Mouse (Mus musculus): ENCODE data around the gene Palb2. TPM values are rescaled to one million over a fixed set of nuclear protein-coding genes. Genes with fewer than 3 reads are reported as not detected.
"Not testable (repeated sequence)": the region's sequence is repeated elsewhere in the genome, so short reads cannot be mapped to it uniquely, and the experiment has no call there.

Palb2 gene
- polyA plus RNA-seq, 1 experiment from 2014 or later, result 27.0 TPM

DNA sequence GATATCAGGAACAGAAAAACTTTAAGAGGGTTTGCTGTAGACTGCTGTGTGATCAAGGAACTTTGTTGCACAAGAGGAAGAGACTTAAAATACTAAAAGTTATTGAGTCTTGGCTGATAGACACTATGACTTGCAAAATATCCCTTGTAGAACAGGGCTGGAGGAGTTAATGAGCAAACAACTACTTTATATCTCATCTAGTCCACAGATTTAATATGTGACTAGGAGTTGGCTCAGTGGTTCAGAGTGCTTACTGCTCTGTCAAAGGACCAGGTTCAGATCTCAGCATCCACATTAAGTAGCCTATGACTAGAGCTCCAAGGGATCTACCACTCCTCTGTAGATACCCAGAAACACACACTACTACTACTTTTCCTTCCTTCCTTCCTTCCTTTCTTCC lies 4.3 kb upstream of the Palb2 start:
- Histone ChIP-seq H3K36me3 (replicated peaks) (peaks cover 77% of the 10 kb centered on the region), H3K4me3 (no peak overlapping the region), H3K27me3 (replicated peaks; ENCODE audit: low read depth, poor library complexity, severe bottlenecking) (no peaks in the 10 kb centered on the region), H3K27ac (replicated peaks) (no peak overlapping the region), H3K9me3 (no peaks in the 10 kb centered on the region), H3K4me1 (peaks cover 7% of the 10 kb centered on the region)
- DNase-seq (ENCODE audit: low spot score), result no peak

DNA sequence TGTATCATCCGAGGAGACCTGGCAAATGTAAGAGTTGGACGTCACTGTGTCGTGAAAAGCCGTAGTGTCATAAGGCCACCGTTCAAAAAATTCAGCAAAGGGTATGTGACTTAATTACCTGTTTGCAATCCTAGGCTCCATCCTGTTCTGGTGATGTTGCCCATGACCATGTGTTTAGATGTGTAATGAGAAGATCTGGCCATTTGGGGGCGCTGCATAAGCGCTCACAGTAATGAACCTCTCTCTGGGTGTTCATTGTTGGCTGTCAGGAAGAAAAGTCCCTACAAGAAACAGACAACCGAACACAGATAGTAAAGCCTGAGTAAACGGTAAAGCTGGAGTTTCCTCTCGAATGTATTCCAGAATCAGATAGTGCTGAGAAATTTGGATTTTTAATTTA lies 2.3 kb upstream of the Palb2 start:
- Histone ChIP-seq H3K9me3 (no peaks in the 10 kb centered on the region), H3K27ac (replicated peaks) (no peak overlapping the region), H3K27me3 (replicated peaks; ENCODE audit: low read depth, poor library complexity, severe bottlenecking) (no peaks in the 10 kb centered on the region), H3K4me3 (no peak overlapping the region), H3K36me3 (replicated peaks) (peaks cover 57% of the 10 kb centered on the region), H3K4me1 (peaks cover 18% of the 10 kb centered on the region)
- WGBS, result 75% methylated on average over 10 of the region's 10 CpGs
- peak; percentile 20 for DNase-seq (ENCODE audit: low spot score)

DNA sequence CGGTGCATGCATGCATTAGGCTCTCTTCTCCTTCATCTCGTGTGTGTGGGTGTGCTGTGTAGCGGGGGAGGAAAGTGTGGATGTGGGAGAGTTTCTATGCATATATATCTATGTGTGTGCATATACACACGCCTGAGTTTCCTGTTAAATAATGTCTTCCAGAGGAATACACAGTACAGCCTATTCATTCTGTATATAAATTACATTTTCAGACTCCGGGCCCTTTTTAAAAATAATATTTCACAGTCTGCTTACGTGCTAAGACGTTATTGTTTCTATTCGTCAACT lies 497 bp upstream of the Palb2 start:
- Histone ChIP-seq H3K4me1 (peaks cover 18% of the 10 kb centered on the region), H3K36me3 (replicated peaks) (peaks cover 54% of the 10 kb centered on the region), H3K27me3 (replicated peaks; ENCODE audit: low read depth, poor library complexity, severe bottlenecking) (no peaks in the 10 kb centered on the region), H3K27ac (replicated peaks) (peak overlapping the region; percentile 93), H3K4me3 (peak overlapping the region; percentile 95), H3K9me3 (no peaks in the 10 kb centered on the region)
- 19% methylated on average over 8 of the region's 8 CpGs for WGBS
- DNase-seq (ENCODE audit: low spot score), result no peak

DNA sequence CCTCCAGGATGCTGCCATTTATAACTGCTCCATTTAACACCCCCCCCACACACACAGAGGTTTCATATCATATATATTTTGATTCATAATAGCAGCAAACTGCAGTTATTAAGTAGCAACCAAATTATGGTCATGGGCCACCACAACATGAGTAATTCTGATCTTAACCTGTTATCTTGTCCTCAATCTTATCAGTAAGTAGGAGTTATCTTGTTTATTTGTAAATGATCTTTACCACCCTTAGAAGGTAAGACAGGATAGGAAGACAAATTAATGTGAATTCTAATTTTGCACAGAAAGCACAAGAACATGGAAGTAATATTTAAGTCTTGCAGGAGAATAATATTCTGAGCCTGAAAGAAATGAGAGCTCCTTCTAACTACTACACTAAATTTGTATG lies 951 bp downstream of the Palb2 start:
- H3K4me3 ChIP-seq, result peak overlapping the region; percentile 95
- H3K4me1 ChIP-seq, result peaks cover 18% of the 10 kb centered on the region
- H3K27ac ChIP-seq (replicated peaks), result no peak overlapping the region
- no peaks in the 10 kb centered on the region for H3K27me3 ChIP-seq (replicated peaks; ENCODE audit: low read depth, poor library complexity, severe bottlenecking)
- no peaks in the 10 kb centered on the region for H3K9me3 ChIP-seq
- DNase-seq (ENCODE audit: low spot score), result no peak
- peaks cover 54% of the 10 kb centered on the region for H3K36me3 ChIP-seq (replicated peaks)

DNA sequence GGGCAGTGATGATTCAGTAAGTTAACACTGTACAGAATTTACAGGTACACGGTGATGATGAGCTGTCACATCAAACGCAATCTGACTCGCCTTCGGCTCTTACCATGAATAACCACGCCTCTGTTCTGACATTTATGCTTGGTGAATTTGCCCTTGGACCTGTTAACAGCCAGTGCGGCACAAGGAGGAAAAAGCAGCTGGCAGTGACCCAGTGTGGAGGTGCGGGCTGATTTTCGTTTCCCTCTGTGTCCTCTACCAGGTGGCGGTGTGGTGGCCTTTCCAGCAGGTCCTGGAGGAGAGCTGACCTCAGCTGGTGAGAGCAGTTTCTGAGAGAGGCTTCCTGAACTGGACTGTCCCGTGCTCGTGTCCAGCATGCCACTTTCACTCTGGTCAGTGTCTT lies 5.8 kb downstream of the Palb2 start:
- H3K27me3 ChIP-seq (replicated peaks; ENCODE audit: low read depth, poor library complexity, severe bottlenecking), result no peaks in the 10 kb centered on the region
- H3K9me3 ChIP-seq, result no peaks in the 10 kb centered on the region
- WGBS, result 94% methylated on average over 11 of the region's 11 CpGs
- no peak overlapping the region for H3K27ac ChIP-seq (replicated peaks)
- no peak for DNase-seq (ENCODE audit: low spot score)
- H3K4me3 ChIP-seq, result no peak overlapping the region
- peaks cover 10% of the 10 kb centered on the region for H3K4me1 ChIP-seq
- peaks cover 78% of the 10 kb centered on the region for H3K36me3 ChIP-seq (replicated peaks)

DNA sequence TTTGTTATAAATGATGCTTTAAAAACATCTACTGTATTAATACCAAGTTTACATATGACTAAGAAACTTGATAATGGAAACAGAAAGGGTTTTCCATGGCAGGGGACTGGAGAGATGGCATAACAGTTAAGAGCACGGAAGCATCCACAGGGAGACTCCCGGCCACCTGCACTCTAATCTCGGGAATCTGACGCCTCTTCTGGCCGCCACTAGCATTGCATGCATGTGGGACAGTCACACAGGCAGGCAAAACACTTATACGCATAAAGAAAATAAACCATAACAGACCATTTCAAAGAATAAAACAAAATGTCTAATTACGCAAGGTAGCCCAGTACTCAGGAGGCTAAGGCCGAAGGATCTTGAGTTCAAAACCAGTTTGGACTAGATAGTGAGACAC lies 7.1 kb downstream of the Palb2 start:
- DNase-seq (ENCODE audit: low spot score), result peak; percentile 12
- Histone ChIP-seq H3K36me3 (replicated peaks) (peaks cover 90% of the 10 kb centered on the region), H3K4me1 (no peaks in the 10 kb centered on the region), H3K27me3 (replicated peaks; ENCODE audit: low read depth, poor library complexity, severe bottlenecking) (no peaks in the 10 kb centered on the region), H3K27ac (replicated peaks) (no peak overlapping the region), H3K4me3 (no peak overlapping the region), H3K9me3 (no peaks in the 10 kb centered on the region)
- 79% methylated on average over 8 of the region's 8 CpGs for WGBS

DNA sequence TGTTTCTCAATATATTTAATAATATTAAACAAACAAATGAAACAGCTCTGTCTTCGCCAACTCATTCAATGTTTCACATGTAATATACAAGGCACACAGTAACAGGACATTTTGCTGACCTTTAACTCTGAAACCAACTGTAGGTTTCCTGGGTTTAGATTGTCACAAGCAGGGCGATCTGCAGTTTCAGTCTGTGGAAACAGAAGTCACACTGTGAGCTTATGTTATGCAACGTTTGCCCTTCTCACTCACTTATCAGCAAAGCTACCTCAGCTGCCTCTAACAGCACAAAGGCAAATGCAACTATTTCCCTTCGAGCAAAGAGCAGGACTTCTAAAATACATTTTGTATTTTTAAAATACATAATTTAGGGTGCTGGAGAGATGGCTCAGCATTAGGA lies 9.3 kb downstream of the Palb2 start:
- no peaks in the 10 kb centered on the region for H3K9me3 ChIP-seq
- peaks cover 94% of the 10 kb centered on the region for H3K36me3 ChIP-seq (replicated peaks)
- no peaks in the 10 kb centered on the region for H3K27me3 ChIP-seq (replicated peaks; ENCODE audit: low read depth, poor library complexity, severe bottlenecking)
- WGBS, result 91% methylated on average over 4 of the region's 4 CpGs
- no peak overlapping the region for H3K4me3 ChIP-seq
- DNase-seq (ENCODE audit: low spot score), result no peak
- H3K4me1 ChIP-seq, result no peaks in the 10 kb centered on the region
- H3K27ac ChIP-seq (replicated peaks), result no peak overlapping the region

DNA sequence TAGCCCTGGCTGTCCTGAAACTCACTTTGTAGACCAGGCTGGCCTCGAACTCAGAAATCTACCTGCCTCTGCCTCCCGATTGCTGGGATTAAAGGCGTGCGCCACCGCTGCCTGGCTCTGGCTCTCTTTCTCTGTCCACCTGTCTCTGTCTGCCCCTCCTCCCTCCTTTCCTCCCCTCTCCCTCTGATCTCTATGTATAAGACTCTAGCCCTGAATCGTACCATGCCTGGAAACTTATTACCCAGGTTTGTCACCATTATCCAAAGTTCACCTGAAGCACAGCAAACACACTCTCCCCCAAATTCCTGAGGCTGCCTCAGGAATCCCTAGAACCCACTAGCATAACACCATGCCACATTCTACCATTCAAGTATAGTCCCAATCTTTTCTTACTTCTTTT lies 24.6 kb downstream of the Palb2 start:
- DNase-seq (ENCODE audit: low spot score), result no peak
- Histone ChIP-seq H3K9me3 (no peaks in the 10 kb centered on the region), H3K27ac (replicated peaks) (no peak overlapping the region), H3K4me3 (no peak overlapping the region), H3K4me1 (no peaks in the 10 kb centered on the region), H3K36me3 (replicated peaks) (peaks cover 64% of the 10 kb centered on the region), H3K27me3 (replicated peaks; ENCODE audit: low read depth, poor library complexity, severe bottlenecking) (no peaks in the 10 kb centered on the region)
- 96% methylated on average over 6 of the region's 6 CpGs for WGBS

DNA sequence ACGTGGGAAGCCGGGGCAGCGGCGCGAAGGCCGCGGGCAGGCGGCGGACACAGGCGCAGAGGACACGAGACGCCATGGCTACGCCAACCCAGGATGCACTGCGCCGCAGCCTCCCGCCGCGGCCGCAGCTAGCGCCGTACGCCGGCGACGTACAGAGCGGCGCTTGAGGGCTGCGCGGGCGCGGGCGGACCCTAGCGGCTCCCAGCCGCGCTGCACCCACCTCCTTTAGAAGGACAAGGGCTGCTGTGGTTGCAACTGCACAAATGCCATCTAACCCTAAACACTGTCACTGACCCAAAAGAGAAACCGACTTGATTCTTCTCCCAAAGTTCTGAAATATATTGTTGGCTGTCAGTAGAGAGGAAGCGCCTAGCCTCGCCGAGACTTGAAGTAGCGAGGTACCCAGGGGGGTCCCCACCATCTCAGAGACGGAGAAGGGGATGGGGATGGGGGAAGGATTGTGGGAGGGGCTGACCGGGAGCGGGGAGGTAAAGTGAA lies 31.0 kb downstream of the Palb2 start, which contains the start of gene Ndufab1:
Gene Ndufab1, minus strand, starts transcription at position 140 of the 498 bp plus-strand sequence.
- under 1% methylated on average over 43 of the region's 43 CpGs for WGBS

DNA sequence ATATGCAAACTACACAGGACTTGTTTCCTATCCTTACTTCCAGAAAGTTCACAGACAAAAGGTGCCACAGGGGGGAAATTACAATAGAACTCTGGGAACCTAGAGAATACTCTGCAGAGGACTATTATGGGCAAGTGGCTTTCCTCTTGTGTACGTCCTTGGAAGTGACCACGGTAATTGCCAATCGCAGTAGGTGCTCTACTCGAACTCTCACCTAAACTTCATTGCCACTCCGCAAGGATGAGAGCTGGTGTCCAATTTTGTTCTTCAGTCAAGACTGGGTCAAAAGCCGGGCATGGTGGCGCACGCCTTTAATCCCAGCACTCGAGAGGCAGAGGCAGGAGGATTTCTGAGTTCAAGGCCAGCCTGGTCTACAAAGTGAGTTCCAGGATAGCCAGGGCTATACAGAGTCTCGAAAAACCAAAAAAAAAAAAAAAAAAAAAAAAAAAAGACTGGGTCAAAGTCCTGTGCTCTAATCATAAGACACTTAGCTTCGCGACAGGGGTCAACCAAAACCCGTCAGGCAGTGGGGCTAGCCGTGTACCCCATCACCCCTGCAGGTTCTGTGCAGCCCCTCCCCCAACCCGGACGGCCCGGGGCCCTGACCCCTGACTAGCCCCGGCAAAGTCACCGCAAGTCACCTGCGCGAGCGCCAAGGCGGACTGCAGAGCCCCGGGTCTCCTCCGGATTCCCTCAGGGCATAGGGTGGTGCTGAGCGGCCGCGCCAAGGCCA lies 31.6 kb downstream of the Palb2 start:
- H3K27me3 ChIP-seq (replicated peaks; ENCODE audit: low read depth, poor library complexity, severe bottlenecking); H3K9me3 ChIP-seq: not testable (repeated sequence)
- Histone ChIP-seq H3K36me3 (replicated peaks) (peaks cover 31% of the 10 kb centered on the region), H3K27ac (replicated peaks) (peak overlapping the region; percentile 94), H3K4me3 (peak overlapping the region; percentile 79), H3K4me1 (peaks cover 14% of the 10 kb centered on the region)
- WGBS, result 7% methylated on average over 28 of the region's 28 CpGs
- peak; percentile 73 for DNase-seq (ENCODE audit: low spot score)

More for the DNA sequence above, 31.0 kb downstream of the Palb2 start, which contains the start of gene Ndufab1:
- H3K36me3 ChIP-seq (replicated peaks), result peaks cover 29% of the 10 kb centered on the region
- H3K4me1 ChIP-seq, result peaks cover 14% of the 10 kb centered on the region
- peak; percentile 91 for DNase-seq (ENCODE audit: low spot score)
- H3K27me3 ChIP-seq (replicated peaks; ENCODE audit: low read depth, poor library complexity, severe bottlenecking), result no peaks in the 10 kb centered on the region
- H3K4me3 ChIP-seq, result peak within 1 kb of the TSS; percentile 79
- peak within 1 kb of the TSS; percentile 94 for H3K27ac ChIP-seq (replicated peaks)
- no peaks in the 10 kb centered on the region for H3K9me3 ChIP-seq

DNA sequence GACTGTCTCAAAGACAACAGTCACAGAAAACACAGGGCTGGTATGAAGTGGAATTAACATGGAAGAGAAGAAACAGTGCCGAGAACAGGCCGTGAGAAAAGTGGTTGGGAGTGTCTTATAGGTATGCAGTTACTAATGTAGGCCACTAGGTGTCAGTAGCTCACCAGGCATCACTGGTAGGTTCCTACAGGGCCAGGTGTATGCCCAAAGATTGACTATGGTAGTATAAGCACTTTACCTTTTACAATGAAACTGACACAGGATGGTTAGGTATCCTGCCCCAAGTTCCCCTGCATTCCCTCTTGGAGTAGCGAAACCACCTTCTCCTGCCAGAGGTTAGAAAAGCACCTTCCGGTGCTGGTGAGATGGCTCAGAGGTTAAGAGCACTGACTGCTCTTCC lies 33.6 kb downstream of the Palb2 start:
- H3K36me3 ChIP-seq (replicated peaks), result peaks cover 51% of the 10 kb centered on the region
- 79% methylated on average over 4 of the region's 4 CpGs for WGBS

DNA sequence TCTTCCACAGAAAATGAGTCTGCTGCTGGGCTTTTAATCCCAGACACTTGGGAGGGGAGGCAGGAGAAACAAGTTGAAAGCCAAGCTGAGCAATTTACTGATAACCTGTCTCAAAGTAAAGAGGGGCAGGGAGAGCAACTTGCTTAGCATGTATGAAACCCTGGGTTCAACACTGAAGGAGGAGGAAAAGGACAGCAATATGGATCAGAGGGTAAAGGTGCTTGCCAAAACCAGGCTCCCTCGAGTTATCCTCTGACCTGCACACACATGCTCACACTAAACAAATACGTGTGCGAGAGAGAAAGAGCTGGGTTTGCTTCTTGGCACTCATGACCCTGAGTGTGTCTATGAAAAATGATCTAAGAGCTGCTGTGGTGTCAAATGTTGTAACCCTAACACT lies 34.8 kb downstream of the Palb2 start:
- H3K27me3 ChIP-seq (replicated peaks; ENCODE audit: low read depth, poor library complexity, severe bottlenecking), result no peaks in the 10 kb centered on the region
- 95% methylated on average over 3 of the region's 3 CpGs for WGBS
- H3K9me3 ChIP-seq, result no peaks in the 10 kb centered on the region
- DNase-seq (ENCODE audit: low spot score), result no peak
- no peak overlapping the region for H3K27ac ChIP-seq (replicated peaks)
- H3K4me3 ChIP-seq, result no peak overlapping the region
- peaks cover 14% of the 10 kb centered on the region for H3K4me1 ChIP-seq
- H3K36me3 ChIP-seq (replicated peaks), result peaks cover 63% of the 10 kb centered on the region

More for the DNA sequence above, 33.6 kb downstream of the Palb2 start:
- no peaks in the 10 kb centered on the region for H3K27me3 ChIP-seq (replicated peaks; ENCODE audit: low read depth, poor library complexity, severe bottlenecking)
- H3K4me3 ChIP-seq, result no peak overlapping the region
- DNase-seq (ENCODE audit: low spot score), result peak; percentile 42
- no peaks in the 10 kb centered on the region for H3K9me3 ChIP-seq
- no peak overlapping the region for H3K27ac ChIP-seq (replicated peaks)
- H3K4me1 ChIP-seq, result peaks cover 14% of the 10 kb centered on the region

DNA sequence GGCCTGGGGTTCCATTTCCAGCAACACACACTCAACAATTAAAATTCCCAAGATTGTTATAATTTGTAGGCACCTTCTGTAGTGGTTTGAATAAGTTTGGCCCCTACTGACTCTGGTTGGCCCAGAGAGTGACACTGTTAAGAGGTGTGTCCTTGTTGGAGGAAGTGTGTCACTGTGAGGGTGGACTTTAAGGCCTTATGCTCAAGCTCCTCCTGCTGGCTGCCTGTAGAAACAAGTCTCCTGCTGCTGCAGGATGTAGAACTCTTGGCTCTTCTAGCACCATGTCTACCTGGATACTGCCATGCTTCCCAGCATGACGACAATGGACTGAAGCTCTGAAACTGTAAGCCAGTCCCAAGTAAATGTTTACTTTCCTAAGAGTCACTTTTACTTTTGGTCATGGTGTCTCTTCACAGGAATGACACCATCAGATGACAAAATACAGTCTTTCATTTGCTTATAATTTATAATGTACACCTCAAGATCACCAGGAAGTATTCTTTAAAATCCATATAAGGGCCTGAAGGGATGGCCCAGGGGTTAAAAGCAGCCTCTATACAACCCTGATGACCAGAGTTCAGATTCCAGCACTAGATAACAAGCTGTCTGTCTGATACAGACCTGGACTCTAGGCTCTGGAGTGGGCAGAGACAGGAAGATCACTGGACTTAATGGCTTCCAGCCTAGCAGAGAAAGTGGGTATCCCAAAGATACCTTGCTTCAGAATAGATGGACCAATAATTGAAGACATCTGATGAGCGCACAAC lies 38.0 kb downstream of the Palb2 start:
- DNase-seq (ENCODE audit: low spot score), result no peak
- peaks cover 95% of the 10 kb centered on the region for H3K36me3 ChIP-seq (replicated peaks)
- WGBS, result 94% methylated on average over 2 of the region's 2 CpGs
- H3K4me3 ChIP-seq, result no peak overlapping the region
- H3K27ac ChIP-seq (replicated peaks), result no peak overlapping the region
- 0 out of 2 replicates have a peak, but pooled peaks cover under 1% of the 10 kb centered on the region for H3K4me1 ChIP-seq
- H3K9me3 ChIP-seq, result no peaks in the 10 kb centered on the region
- no peaks in the 10 kb centered on the region for H3K27me3 ChIP-seq (replicated peaks; ENCODE audit: low read depth, poor library complexity, severe bottlenecking)

All from embryonic facial prominence, embryonic 10.5 days (tissue).